Mouse (Mus musculus) intestine, embryonic 16.5 days (tissue): ENCODE data around the gene Mus81. TPM values are rescaled to one million over a fixed set of nuclear protein-coding genes. Genes with fewer than 3 reads are reported as not detected.
A peak's percentile ranks its signal among the peaks of the same experiment; 100 is the strongest.

Experiments used
- ATAC-seq: fragments of 200-750 bp; cut with Nextera tagmentation; 2 replicates; pipeline ENCODE4 v1.8.0; 2017; ENCODE audit warnings: moderate TSS enrichment, moderate library complexity
- H3K27ac ChIP-seq: fragments of 300-500 bp; sonication (generic); 2 replicates; pipeline ENCODE4 v1.5.1; 2014; ENCODE audit warnings: mild to moderate bottlenecking, low read length
- H3K27me3 ChIP-seq: fragments of 300-500 bp; sonication (generic); replicated peaks from 2 replicates; pipeline ENCODE4 v1.6.1; 2014; ENCODE audit warnings: low read length, control low read depth, mixed read lengths; ENCODE audit not compliant: control insufficient read depth, insufficient read depth
- H3K36me3 ChIP-seq: fragments of 300-500 bp; sonication (generic); 2 replicates; pipeline ENCODE4 v1.6.1; 2014; ENCODE audit warnings: low read length, control low read depth; ENCODE audit not compliant: control insufficient read depth, insufficient read depth
- H3K4me1 ChIP-seq: fragments of 300-500 bp; sonication (generic); 2 replicates; pipeline ENCODE4 v1.6.1; 2014; ENCODE audit warnings: low read length, control low read depth, mixed read lengths; ENCODE audit not compliant: control insufficient read depth, insufficient read depth
- H3K4me2 ChIP-seq: fragments of 300-500 bp; sonication (generic); 2 replicates; pipeline ENCODE4 v1.6.1; 2014; ENCODE audit warnings: low read depth, low read length, control low read depth
- H3K4me3 ChIP-seq: fragments of 300-500 bp; sonication (generic); 2 replicates; pipeline ENCODE4 v1.5.1; 2014; ENCODE audit warnings: mild to moderate bottlenecking, low read length
- H3K9ac ChIP-seq: fragments of 300-500 bp; sonication (generic); 2 replicates; pipeline ENCODE4 v1.6.1; 2014; ENCODE audit warnings: low read depth, low read length
- H3K9me3 ChIP-seq: fragments of 300-500 bp; sonication (generic); 2 replicates; pipeline ENCODE4 v1.6.1; 2016; ENCODE audit warnings: low read length, control low read depth; ENCODE audit not compliant: control insufficient read depth
- WGBS: fragments of 180-500 bp; shearing (Covaris S2); extraction: QIAGEN DNeasy Blood & Tissue Kit; methylation state at CpG from one replicate; pipeline ENCODE4 v1.1.7; 2014; 5-methylcytosine and 5-hydroxymethylcytosine counted together
- polyA plus RNA-seq: library from polyadenylated mRNA; unstranded; fragments of >200 nt; fragmentation: Nextera tagmentation; extraction: Ambion mirVana; gene quantifications from 2 replicates; pipeline ENCODE4 v1.2.1, GENCODE M21; 2015

Mus81 gene
- polyA plus RNA-seq, 1 experiment from 2014 or later, result 36.5 TPM

- H3K36me3 ChIP-seq, result peaks cover 13% of the 10 kb centered on the region
- peak overlapping the region; percentile 74 for H3K4me3 ChIP-seq
- H3K4me1 ChIP-seq, result peaks cover 13% of the 10 kb centered on the region
- no peak overlapping the region for H3K27ac ChIP-seq
- no peak for ATAC-seq
- no peaks in the 10 kb centered on the region for H3K27me3 ChIP-seq
- H3K9me3 ChIP-seq, result no peaks in the 10 kb centered on the region
- peak overlapping the region; percentile 94 for H3K4me2 ChIP-seq
- WGBS, result 80% methylated on average over 6 of the region's 6 CpGs
- peak overlapping the region; percentile 74 for H3K9ac ChIP-seq
Observed at GRCm38 (mm10) chr19:5461411-5461810, 26.8 kb downstream of the Mus81 start.

DNA sequence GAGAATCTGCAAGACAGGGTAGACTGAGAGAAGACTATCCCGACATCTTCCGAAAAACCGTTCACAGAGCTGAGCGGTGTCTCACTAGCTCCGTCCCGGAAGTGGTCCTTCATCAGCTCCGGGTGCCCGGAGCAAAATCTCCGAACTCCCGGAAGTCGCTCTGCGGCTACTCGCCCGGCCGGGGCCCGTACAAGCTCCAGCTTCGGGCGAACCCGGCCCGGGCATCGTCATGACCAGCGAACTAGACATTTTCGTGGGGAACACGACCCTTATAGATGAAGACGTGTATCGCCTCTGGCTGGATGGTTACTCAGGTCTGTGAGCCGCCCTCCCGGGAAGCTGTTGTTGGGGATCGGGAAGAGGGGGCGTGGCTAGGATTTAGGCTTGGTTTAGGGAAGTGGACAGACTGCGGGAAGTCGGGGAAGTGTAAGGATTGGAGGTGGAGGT, 27.7 kb downstream of the Mus81 start, which contains the start of gene Fibp:
Gene Fibp (plus strand): TSS at position 151 of the 447 bp plus-strand sequence.
- Histone ChIP-seq H3K4me1 (peaks cover 22% of the 10 kb centered on the region), H3K9me3 (no peaks in the 10 kb centered on the region), H3K4me3 (peak within 1 kb of the TSS; percentile 74), H3K27ac (peak within 1 kb of the TSS; percentile 59), H3K27me3 (no peaks in the 10 kb centered on the region), H3K4me2 (peak within 1 kb of the TSS; percentile 94), H3K36me3 (peaks cover 7% of the 10 kb centered on the region), H3K9ac (peak within 1 kb of the TSS; percentile 74)
- peak; percentile 69 for ATAC-seq
- WGBS, result under 1% methylated on average over 32 of the region's 32 CpGs

GRCm38 (mm10) chr19:5459896-5460295, 28.3 kb downstream of the Mus81 start:
- Histone ChIP-seq H3K27ac (peak overlapping the region; percentile 59; the same call in 1 of the 2 replicates), H3K36me3 (peaks cover 3% of the 10 kb centered on the region; the same call in 1 of the 2 replicates)

DNA sequence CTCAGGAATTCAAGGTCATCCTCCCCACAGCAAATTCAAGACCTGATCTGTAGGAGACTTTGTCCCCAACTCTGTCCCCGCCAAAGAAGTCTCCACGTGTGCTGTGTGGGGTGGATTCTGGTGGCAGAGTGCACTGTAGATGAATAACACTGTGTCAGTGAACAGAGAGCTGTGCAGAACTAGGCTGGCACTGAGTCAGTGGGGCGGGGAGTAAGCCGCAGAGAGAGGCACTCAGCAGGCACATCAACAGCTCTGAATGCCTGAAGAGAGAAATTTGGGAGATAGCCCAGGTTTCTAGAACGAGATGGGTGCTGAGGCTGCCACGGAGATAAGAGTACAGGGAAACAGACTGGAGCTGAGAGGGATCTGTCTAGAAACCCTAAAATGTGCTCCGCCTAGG, 29.2 kb downstream of the Mus81 start:
- H3K4me1 ChIP-seq, result peaks cover 30% of the 10 kb centered on the region
- H3K4me3 ChIP-seq, result no peak overlapping the region
- H3K27me3 ChIP-seq, result no peaks in the 10 kb centered on the region
- WGBS, result 63% methylated on average over 7 of the region's 7 CpGs
- no peaks in the 10 kb centered on the region for H3K9me3 ChIP-seq
- H3K9ac ChIP-seq, result no peak overlapping the region
- H3K27ac ChIP-seq, result no peak overlapping the region
- H3K36me3 ChIP-seq, result peaks cover 3% of the 10 kb centered on the region; the same call in 1 of the 2 replicates
- ATAC-seq, result no peak
- H3K4me2 ChIP-seq, result no peak overlapping the region

More at GRCm38 (mm10) chr19:5459896-5460295, 28.3 kb downstream of the Mus81 start:
- H3K9me3 ChIP-seq, result no peaks in the 10 kb centered on the region
- no peak for ATAC-seq
- H3K4me1 ChIP-seq, result peaks cover 28% of the 10 kb centered on the region
- H3K4me2 ChIP-seq, result peak overlapping the region; percentile 68
- H3K27me3 ChIP-seq, result no peaks in the 10 kb centered on the region
- WGBS, result 29% methylated on average over 3 of the region's 3 CpGs
- H3K4me3 ChIP-seq, result peak overlapping the region; percentile 74
- peak overlapping the region; percentile 74 for H3K9ac ChIP-seq

DNA sequence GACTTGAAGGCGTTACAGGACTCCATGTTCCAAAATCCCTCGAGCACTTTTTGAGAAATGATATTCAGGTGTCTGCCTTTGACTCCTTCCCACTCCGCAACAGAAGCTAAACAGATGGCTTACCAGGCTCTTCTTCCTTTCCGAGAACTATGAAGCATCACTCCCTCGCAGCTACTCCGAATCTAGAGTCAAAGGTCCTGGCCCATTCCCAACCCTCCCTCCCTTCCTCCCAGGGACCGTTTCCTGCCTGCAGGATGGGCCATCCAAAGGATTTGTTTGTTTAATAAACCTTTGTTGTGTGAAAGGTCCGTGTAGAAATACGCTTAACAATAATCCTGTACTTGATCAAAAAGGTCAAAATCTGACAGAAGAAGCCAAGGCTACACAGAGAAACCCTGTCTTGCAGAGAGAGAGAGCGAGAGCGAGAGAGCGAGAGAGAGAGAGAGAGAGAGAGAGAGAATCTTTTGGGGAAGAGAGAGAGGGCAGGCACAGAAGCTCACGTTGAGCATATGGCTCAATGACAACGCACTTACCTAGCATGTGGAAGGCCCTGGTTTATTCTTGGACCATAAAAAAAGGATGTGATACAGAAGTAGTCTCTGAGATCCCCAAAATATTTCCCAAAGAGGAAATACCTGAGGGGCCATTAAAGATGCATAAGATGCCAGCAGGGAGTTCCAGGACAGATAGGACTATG, 30.3 kb downstream of the Mus81 start, which contains the start of gene Ccdc85b:
Gene Ccdc85b (minus strand): TSS at position 149 of the 697 bp plus-strand sequence.
- Histone ChIP-seq H3K9ac (peak within 1 kb of the TSS; percentile 85), H3K27me3 (no peaks in the 10 kb centered on the region), H3K9me3 (no peaks in the 10 kb centered on the region), H3K4me2 (peak within 1 kb of the TSS; percentile 98), H3K27ac (peak within 1 kb of the TSS; percentile 93), H3K4me3 (peak within 1 kb of the TSS; percentile 65), H3K36me3 (peaks cover 3% of the 10 kb centered on the region; the same call in 1 of the 2 replicates), H3K4me1 (peaks cover 30% of the 10 kb centered on the region)
- peak; percentile 12 for ATAC-seq
- 12% methylated on average over 14 of the region's 14 CpGs for WGBS

DNA sequence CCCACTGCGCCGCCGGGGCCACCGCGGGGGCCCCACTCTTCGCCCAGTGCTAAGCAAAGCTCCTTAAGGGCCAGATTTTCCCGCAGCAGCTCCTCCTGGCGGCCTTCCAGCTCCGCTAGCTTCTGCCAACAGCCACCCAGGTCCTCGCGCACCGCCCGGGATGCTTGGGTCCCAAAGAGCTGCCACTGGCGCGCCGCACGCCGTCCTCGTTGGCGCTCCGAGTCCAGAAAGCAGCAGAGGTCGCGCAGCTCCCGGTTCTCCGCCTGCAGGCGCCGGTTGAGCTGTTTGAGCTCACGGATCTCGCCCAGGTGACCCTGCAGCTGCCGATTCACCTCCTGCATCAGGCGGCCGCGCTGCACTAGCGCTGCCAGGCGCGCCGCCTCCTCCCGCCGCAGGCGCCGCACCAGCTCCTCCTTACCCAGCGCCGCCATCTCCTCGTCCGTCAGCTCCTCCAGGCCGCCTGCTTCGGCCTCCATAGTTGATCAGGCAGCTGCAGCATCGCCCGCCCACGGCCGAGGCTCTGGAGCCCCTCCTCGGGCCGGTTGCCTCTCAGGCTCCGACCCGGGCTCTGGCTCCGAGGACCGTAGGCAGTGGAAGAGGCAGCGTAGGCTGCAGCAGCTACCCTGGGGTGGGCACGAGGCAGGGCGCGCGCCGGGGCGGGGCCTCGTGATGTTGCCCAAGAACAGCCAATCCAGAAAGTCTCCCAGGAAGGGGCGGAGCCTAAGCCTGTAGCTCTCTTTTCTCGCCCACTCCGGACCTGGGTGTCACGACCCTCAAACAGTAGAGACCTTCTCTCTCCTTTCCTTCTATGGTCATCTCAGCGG, 31.1 kb downstream of the Mus81 start:
- Histone ChIP-seq H3K4me2 (peak overlapping the region; percentile 98), H3K4me1 (peaks cover 30% of the 10 kb centered on the region), H3K9me3 (no peaks in the 10 kb centered on the region), H3K27me3 (no peaks in the 10 kb centered on the region), H3K4me3 (peak overlapping the region; percentile 65), H3K9ac (peak overlapping the region; percentile 85), H3K27ac (peak overlapping the region; percentile 93), H3K36me3 (peaks cover 3% of the 10 kb centered on the region; the same call in 1 of the 2 replicates)
- under 1% methylated on average over 70 of the region's 70 CpGs for WGBS
- ATAC-seq, result peak; percentile 88

GRCm38 (mm10) chr19:5456241-5456921, 31.8 kb downstream of the Mus81 start:
- peak overlapping the region; percentile 93 for H3K27ac ChIP-seq
- H3K36me3 ChIP-seq, result peaks cover under 1% of the 10 kb centered on the region; the same call in 1 of the 2 replicates
- H3K4me2 ChIP-seq, result peak overlapping the region; percentile 98
- H3K4me1 ChIP-seq, result peaks cover 28% of the 10 kb centered on the region
- no peak for ATAC-seq
- peak overlapping the region; percentile 85 for H3K9ac ChIP-seq
- no peaks in the 10 kb centered on the region for H3K9me3 ChIP-seq
- 3% methylated on average over 26 of the region's 26 CpGs for WGBS
- peak overlapping the region; percentile 65 for H3K4me3 ChIP-seq
- H3K27me3 ChIP-seq, result no peaks in the 10 kb centered on the region

GRCm38 (mm10) chr19:5455568-5455967, 32.6 kb downstream of the Mus81 start:
- Histone ChIP-seq H3K4me2 (peak overlapping the region; percentile 98), H3K4me3 (peak overlapping the region; percentile 65), H3K36me3 (no peaks in the 10 kb centered on the region; the same call in 1 of the 2 replicates), H3K27me3 (no peaks in the 10 kb centered on the region; the same call in 1 of the 2 replicates), H3K9ac (peak overlapping the region; percentile 85; the same call in 1 of the 2 replicates), H3K4me1 (peaks cover 23% of the 10 kb centered on the region), H3K27ac (no peak overlapping the region), H3K9me3 (no peaks in the 10 kb centered on the region)
- ATAC-seq, result no peak
- 65% methylated on average over 8 of the region's 8 CpGs for WGBS
